In the genomic region with DNA sequence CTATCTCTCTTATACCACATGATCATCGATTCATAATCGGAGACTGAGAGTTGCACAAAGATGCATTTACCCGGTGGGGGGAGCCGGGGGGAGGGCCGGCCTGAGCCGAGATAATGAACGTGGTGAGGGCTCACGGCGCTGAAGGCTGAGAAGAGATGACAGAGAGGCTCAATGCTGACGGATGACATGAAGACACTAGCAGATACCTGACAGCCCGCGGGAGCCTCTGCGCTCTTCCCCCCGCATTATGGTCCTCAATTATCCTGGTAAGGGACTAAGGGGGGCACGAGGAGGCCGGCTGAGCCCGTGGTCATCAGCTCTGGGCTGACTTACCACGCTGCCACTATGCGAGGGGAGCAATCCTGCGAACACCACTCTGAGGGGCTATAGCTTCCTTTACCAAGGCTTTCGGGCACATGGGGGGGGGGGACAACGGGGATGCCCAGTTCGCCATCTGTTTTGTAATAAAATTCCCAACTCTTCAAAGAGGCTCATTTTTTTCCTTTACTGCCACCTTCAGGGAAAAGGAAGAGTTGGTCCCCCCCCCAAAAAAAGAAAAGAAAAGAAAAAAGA, we compare ENCODE assay signal across 9 mouse cellular contexts.
DNase-seq lines count a peak whose midpoint lies in the region; ATAC-seq and TF ChIP-seq lines count a peak whose summit lies in the region.
"Had no signal": no experiment of that assay in that cellular context is flagged by ENCODE, and none has a peak within 500 bp of the region (broad histone marks: within the 10 kb centered on the region; RNA-seq: fewer than 3 reads in every experiment).

No protein-coding gene starts in this region.

- no peak overlapping the region for H3K27ac ChIP-seq in heart, embryonic 12.5 days (ENCODE audit: poor library complexity, severe bottlenecking)
- H3K27ac ChIP-seq in forebrain, embryonic 11.5 days (ENCODE audit: low read depth, low read length), result 0 out of 2 replicates have a peak overlapping the region, but pooled peaks have one; percentile 32
- no peak overlapping the region for H3K27ac ChIP-seq in liver, embryonic 12.5 days

- no peaks in the 10 kb centered on the region for H3K9me3 ChIP-seq in heart, embryonic 12.5 days (replicated peaks)
- no peaks in the 10 kb centered on the region for H3K9me3 ChIP-seq in forebrain, embryonic 11.5 days (ENCODE audit: control insufficient read depth, low read length)
- H3K9me3 ChIP-seq in liver, embryonic 12.5 days (replicated peaks), result no peaks in the 10 kb centered on the region

- peaks cover 61% of the 10 kb centered on the region for H3K27me3 ChIP-seq in heart, embryonic 12.5 days (replicated peaks)
- H3K27me3 ChIP-seq in forebrain, embryonic 11.5 days (ENCODE audit: control insufficient read depth, insufficient read depth, low read length), result no peaks in the 10 kb centered on the region
- peaks cover 25% of the 10 kb centered on the region for H3K27me3 ChIP-seq in liver, embryonic 12.5 days (replicated peaks)

- no peak for ATAC-seq in heart, embryonic 12.5 days (ENCODE audit: insufficient number of reproducible peaks, low FRiP score)
- ATAC-seq in forebrain, embryonic 11.5 days (replicated peaks; ENCODE audit: low FRiP score), result 0 out of 2 replicates have a peak, but pooled peaks have one; percentile 15
- ATAC-seq in liver, embryonic 12.5 days, result no peak
- no peak for ATAC-seq in erythroid progenitor cell, adult 5-6 weeks (replicated peaks; ENCODE audit: low FRiP score, poor library complexity, severe bottlenecking)

- peak overlapping the region; percentile 29 for H3K4me3 ChIP-seq in heart, embryonic 12.5 days
- H3K4me3 ChIP-seq in forebrain, embryonic 11.5 days (ENCODE audit: low read depth, low read length), result peak overlapping the region; percentile 16
- no peak overlapping the region for H3K4me3 ChIP-seq in liver, embryonic 12.5 days

- no peak for DNase-seq in heart, adult 11 months
- peak; percentile 63 for DNase-seq in brain, embryonic 14.5 days (ENCODE audit: low read depth)
- DNase-seq in forebrain, embryonic 11.5 days (ENCODE audit: low spot score), result peak; percentile 68
- DNase-seq in embryo, embryonic 10 days (ENCODE audit: low spot score), result no peak
- no peak for DNase-seq in layer of hippocampus, postnatal 10 days (ENCODE audit: low spot score in 2 of 2)
- DNase-seq: layer of hippocampus, adult 9-11 months had no signal

- H3K4me2 ChIP-seq in heart, embryonic 12.5 days, result peak overlapping the region; percentile 82
- H3K4me2 ChIP-seq in forebrain, embryonic 11.5 days (ENCODE audit: low read depth, low read length, severe bottlenecking), result peak overlapping the region; percentile 47
- H3K4me2 ChIP-seq in liver, embryonic 12.5 days, result peak overlapping the region; percentile 41

- TF ChIP-seq CTCF in brain, embryonic 14.5 days (IDR thresholded peaks at IDR 0.05; ENCODE audit: borderline replicate concordance, extremely low read depth, insufficient read depth, insufficient read length), result no peak

- no peak for TF ChIP-seq POLR2A in brain, embryonic 14.5 days (IDR thresholded peaks at IDR 0.05; ENCODE audit: borderline replicate concordance, extremely low read depth, insufficient read depth, insufficient read length, poor library complexity, severe bottlenecking)

- H3K4me1 ChIP-seq in heart, embryonic 12.5 days (replicated peaks), result peaks cover 11% of the 10 kb centered on the region
- H3K4me1 ChIP-seq in forebrain, embryonic 11.5 days (replicated peaks; ENCODE audit: control insufficient read depth, insufficient read depth, low read length), result peaks cover 9% of the 10 kb centered on the region; the same call in 1 of the 2 replicates
- H3K4me1 ChIP-seq in liver, embryonic 12.5 days, result no peaks in the 10 kb centered on the region

- peak overlapping the region; percentile 38; the same call in 1 of the 2 replicates for H3K9ac ChIP-seq in heart, embryonic 12.5 days
- peak overlapping the region; percentile 31 for H3K9ac ChIP-seq in forebrain, embryonic 11.5 days (ENCODE audit: low read length)
- no peak overlapping the region for H3K9ac ChIP-seq in liver, embryonic 12.5 days

- H3K36me3 ChIP-seq in heart, embryonic 12.5 days, result no peaks in the 10 kb centered on the region
- no peaks in the 10 kb centered on the region for H3K36me3 ChIP-seq in forebrain, embryonic 11.5 days (ENCODE audit: control insufficient read depth, insufficient read depth, low read length)
- H3K36me3 ChIP-seq in liver, embryonic 12.5 days, result no peaks in the 10 kb centered on the region

- 14% methylated on average over 23 of the region's 23 CpGs for WGBS in heart, embryonic 12.5 days
- WGBS in forebrain, embryonic 11.5 days, result 24% methylated on average over 23 of the region's 23 CpGs
- 34% methylated on average over 23 of the region's 23 CpGs for WGBS in liver, embryonic 12.5 days (ENCODE audit: insufficient replicate concordance)

Comparison
In these comparisons a context has a peak if more than half of its experiments do, and no peak if none do; other contexts are left out.
1. DNase-seq: peak in brain, embryonic 14.5 days (single experiment) and forebrain, embryonic 11.5 days (single experiment); none in heart, adult 11 months (single experiment), embryo, embryonic 10 days (single experiment) and layer of hippocampus, postnatal 10 days (0 of 2).
2. Peak in every context shown above with its lines, with median percentiles within 50 percentile points of each other: H3K4me2 ChIP-seq.